Mouse (Mus musculus): ENCODE measurements at regions not wholly inside any gene's neighbourhood (a gene's known extent, or its start where the extent isn't known, plus 50 kb on each side); places are given as distances from the start of the nearest gene placed in this dataset.

DNA sequence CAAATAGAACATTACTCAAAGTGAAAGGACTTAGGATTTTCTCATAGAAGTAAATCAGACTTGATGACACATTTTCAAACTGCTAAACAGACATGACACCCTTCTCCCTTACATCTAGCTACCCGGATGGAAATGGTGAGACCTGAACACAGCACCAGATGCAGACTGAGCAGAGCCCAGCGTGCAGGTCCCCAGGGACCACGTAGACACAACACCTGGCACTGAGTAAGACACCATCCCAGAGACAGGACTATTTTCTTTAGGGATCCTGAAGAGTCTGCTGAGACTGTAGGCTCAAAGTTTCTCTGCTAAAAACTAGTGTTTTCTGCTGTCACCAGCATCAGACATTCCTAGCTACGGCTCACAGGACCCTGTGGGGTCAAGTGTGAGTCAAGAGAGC is 207.2 kb upstream of the Unc93a2 start:
- no peak overlapping the region for H3K4me2 ChIP-seq (ENCODE audit: low read depth, severe bottlenecking)

DNA sequence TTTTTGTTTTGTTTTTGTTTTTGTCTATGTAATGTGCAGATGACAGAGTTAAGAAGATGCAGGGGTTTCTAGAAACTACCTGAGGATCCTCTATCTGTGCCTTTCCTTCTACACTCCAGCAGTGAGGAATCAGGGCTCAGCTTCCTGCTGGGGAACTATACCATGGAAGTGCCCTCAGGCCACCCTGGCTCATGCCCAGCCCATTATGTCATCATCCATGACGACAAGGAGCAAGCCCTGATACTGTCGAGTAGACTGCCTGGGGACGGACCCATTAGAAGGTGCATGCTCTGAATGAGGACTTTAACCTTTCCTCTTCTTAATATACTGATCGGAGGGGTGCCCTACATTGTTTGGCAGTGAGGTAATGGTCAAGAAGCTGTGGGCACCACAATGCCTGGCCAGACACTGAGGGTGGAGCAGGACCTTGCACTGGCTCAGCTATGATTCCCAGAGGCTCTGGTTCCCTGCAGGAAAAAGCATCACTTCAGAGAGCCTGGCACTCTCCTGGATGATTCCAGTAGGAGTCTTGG is 197.7 kb upstream of the Unc93a2 start:
- Histone ChIP-seq H3K27me3 (ENCODE audit: control insufficient read depth, insufficient read depth, low read length) (no peaks in the 10 kb centered on the region), H3K36me3 (ENCODE audit: control insufficient read depth, insufficient read depth, low read length) (no peaks in the 10 kb centered on the region), H3K27ac (replicated peaks; ENCODE audit: low read depth, low read length) (no peak overlapping the region), H3K9ac (ENCODE audit: low read length) (no peak overlapping the region), H3K4me1 (ENCODE audit: control insufficient read depth, insufficient read depth, low read length) (no peaks in the 10 kb centered on the region), H3K9me3 (ENCODE audit: control insufficient read depth, low read length) (no peaks in the 10 kb centered on the region), H3K4me2 (ENCODE audit: low read depth, severe bottlenecking) (no peak overlapping the region), H3K4me3 (ENCODE audit: low read depth, low read length) (no peak overlapping the region)
- 84% methylated on average over 4 of the region's 4 CpGs for WGBS
- ATAC-seq (ENCODE audit: insufficient number of reproducible peaks, low FRiP score, low TSS enrichment, low read depth) (no peak), DNase-seq (ENCODE audit: low spot score) (no peak)

More for the DNA sequence above, 207.2 kb upstream of the Unc93a2 start:
- WGBS: 83% methylated on average over 4 of the region's 4 CpGs
- DNase-seq (ENCODE audit: low spot score): no peak
- ATAC-seq (ENCODE audit: insufficient number of reproducible peaks, low FRiP score, low TSS enrichment, low read depth): no peak
- H3K4me3 ChIP-seq (ENCODE audit: low read depth, low read length): no peak overlapping the region
- H3K36me3 ChIP-seq (ENCODE audit: control insufficient read depth, insufficient read depth, low read length): no peaks in the 10 kb centered on the region
- H3K9me3 ChIP-seq (ENCODE audit: control insufficient read depth, low read length): no peaks in the 10 kb centered on the region
- no peaks in the 10 kb centered on the region for H3K4me1 ChIP-seq (ENCODE audit: control insufficient read depth, insufficient read depth, low read length)
- H3K27ac ChIP-seq (replicated peaks; ENCODE audit: low read depth, low read length): no peak overlapping the region
- H3K9ac ChIP-seq (ENCODE audit: low read length): no peak overlapping the region
- no peaks in the 10 kb centered on the region for H3K27me3 ChIP-seq (ENCODE audit: control insufficient read depth, insufficient read depth, low read length)

DNA sequence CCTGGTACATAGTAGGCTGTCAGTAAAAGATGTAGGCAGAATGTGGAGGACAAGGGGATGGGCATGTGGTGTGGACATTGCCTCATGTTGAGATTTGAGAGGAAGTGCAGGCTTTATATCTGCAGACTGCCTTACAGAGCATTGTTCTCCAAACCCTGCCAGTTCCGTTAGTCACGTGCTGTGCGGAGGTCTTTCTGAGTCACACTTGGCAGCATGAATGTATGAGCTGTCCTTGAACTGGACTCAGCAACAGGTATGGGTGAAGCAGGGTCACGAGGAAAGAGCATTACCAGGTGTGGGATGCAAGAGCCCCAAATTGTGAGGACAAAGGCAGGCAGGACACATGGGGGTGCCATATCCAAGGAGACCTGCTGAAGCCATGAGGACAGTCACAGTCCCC is 193.8 kb upstream of the Unc93a2 start:
- whole genome bisulfite sequencing: 93% methylated on average over 4 of the region's 4 CpGs
- no peak overlapping the region for H3K27ac ChIP-seq (replicated peaks; ENCODE audit: low read depth, low read length)
- no peak for ATAC-seq (ENCODE audit: insufficient number of reproducible peaks, low FRiP score, low TSS enrichment, low read depth)

DNA sequence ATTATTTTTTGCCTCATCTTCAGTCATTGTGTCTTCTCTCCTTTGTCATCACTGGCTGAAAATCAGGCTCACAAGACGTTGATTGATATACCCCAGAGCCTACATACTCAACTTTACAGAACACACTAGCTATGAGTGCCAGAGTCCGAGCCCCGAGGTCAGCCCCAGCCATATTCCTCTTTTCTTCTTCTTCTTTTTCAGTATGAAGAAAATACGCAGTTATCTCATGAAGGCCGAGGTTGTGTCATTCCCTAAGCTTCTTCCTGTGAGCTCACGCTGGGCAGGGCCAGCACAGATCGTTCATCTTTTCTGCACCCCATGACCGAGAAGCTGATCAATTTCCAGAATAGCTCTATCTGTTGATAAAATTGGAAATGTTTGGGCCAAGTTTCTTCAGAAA is 192.7 kb upstream of the Unc93a2 start:
- Histone ChIP-seq H3K9ac (ENCODE audit: low read length) (no peak overlapping the region), H3K36me3 (ENCODE audit: control insufficient read depth, insufficient read depth, low read length) (no peaks in the 10 kb centered on the region), H3K27ac (replicated peaks; ENCODE audit: low read depth, low read length) (no peak overlapping the region), H3K9me3 (ENCODE audit: control insufficient read depth, low read length) (no peaks in the 10 kb centered on the region), H3K4me1 (ENCODE audit: control insufficient read depth, insufficient read depth, low read length) (no peaks in the 10 kb centered on the region), H3K27me3 (ENCODE audit: control insufficient read depth, insufficient read depth, low read length) (no peaks in the 10 kb centered on the region), H3K4me3 (ENCODE audit: low read depth, low read length) (no peak overlapping the region), H3K4me2 (ENCODE audit: low read depth, severe bottlenecking) (no peak overlapping the region)
- DNase-seq (ENCODE audit: low spot score) (no peak), ATAC-seq (ENCODE audit: insufficient number of reproducible peaks, low FRiP score, low TSS enrichment, low read depth) (no peak)
- 90% methylated on average over 8 of the region's 8 CpGs for WGBS

More for the DNA sequence above, 193.8 kb upstream of the Unc93a2 start:
- Histone ChIP-seq H3K9ac (ENCODE audit: low read length) (no peak overlapping the region), H3K4me2 (ENCODE audit: low read depth, severe bottlenecking) (no peak overlapping the region), H3K9me3 (ENCODE audit: control insufficient read depth, low read length) (no peaks in the 10 kb centered on the region), H3K27me3 (ENCODE audit: control insufficient read depth, insufficient read depth, low read length) (no peaks in the 10 kb centered on the region), H3K36me3 (ENCODE audit: control insufficient read depth, insufficient read depth, low read length) (no peaks in the 10 kb centered on the region), H3K4me3 (ENCODE audit: low read depth, low read length) (no peak overlapping the region), H3K4me1 (ENCODE audit: control insufficient read depth, insufficient read depth, low read length) (no peaks in the 10 kb centered on the region)
- DNase-seq (ENCODE audit: low spot score): no peak

DNA sequence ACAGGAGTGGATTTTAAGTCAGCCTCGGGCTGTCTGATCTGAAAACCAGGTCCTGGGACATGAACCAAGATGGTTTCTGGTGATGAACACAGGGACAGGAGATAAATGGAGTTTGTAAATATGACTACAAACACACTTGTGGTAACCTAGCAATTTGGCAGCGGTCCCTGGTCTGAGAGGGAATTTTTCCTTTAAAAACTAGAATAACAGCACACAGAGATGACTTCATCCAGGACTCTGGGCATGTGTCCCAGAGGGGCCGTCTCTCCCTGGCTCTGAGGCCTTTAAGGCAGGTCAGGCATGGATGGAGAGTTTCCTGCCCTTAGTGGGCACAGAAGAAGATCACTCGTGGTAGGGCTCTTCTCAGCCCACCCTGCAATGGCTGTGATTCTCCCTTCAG is 192.0 kb upstream of the Unc93a2 start:
- DNase-seq (ENCODE audit: low spot score) (no peak), ATAC-seq (ENCODE audit: insufficient number of reproducible peaks, low FRiP score, low TSS enrichment, low read depth) (no peak)
- H3K36me3 ChIP-seq (ENCODE audit: control insufficient read depth, insufficient read depth, low read length): no peaks in the 10 kb centered on the region
- no peak overlapping the region for H3K9ac ChIP-seq (ENCODE audit: low read length)
- H3K27ac ChIP-seq (replicated peaks; ENCODE audit: low read depth, low read length): no peak overlapping the region
- no peak overlapping the region for H3K4me3 ChIP-seq (ENCODE audit: low read depth, low read length)
- no peaks in the 10 kb centered on the region for H3K4me1 ChIP-seq (ENCODE audit: control insufficient read depth, insufficient read depth, low read length)
- 81% methylated on average over 4 of the region's 4 CpGs for WGBS
- H3K9me3 ChIP-seq (ENCODE audit: control insufficient read depth, low read length): no peaks in the 10 kb centered on the region
- H3K4me2 ChIP-seq (ENCODE audit: low read depth, severe bottlenecking): no peak overlapping the region
- H3K27me3 ChIP-seq (ENCODE audit: control insufficient read depth, insufficient read depth, low read length): no peaks in the 10 kb centered on the region

DNA sequence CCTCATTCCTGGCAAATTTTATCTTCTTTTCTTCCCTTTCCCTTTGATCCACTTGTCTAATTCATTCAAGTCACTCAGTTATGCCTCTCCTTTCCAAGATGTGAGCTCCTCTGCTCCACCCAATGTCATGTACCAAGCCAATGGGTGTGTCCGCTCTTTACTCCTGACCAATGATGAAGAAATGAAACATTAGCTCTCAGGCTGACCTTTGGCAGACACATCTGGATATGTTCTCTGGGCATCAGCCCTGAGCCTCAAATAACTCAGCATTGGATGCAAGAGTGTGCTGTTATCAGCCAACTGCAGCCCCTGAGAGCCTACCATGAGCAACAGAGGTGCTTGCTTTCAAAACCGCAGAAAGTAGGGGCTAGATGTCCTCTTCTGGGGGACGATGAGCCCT is 186.2 kb upstream of the Unc93a2 start:
- ATAC-seq (ENCODE audit: insufficient number of reproducible peaks, low FRiP score, low TSS enrichment, low read depth) (no peak), DNase-seq (ENCODE audit: low spot score) (no peak)
- no peak overlapping the region for H3K27ac ChIP-seq (replicated peaks; ENCODE audit: low read depth, low read length)
- H3K4me1 ChIP-seq (ENCODE audit: control insufficient read depth, insufficient read depth, low read length): no peaks in the 10 kb centered on the region
- no peaks in the 10 kb centered on the region for H3K36me3 ChIP-seq (ENCODE audit: control insufficient read depth, insufficient read depth, low read length)
- H3K4me2 ChIP-seq (ENCODE audit: low read depth, severe bottlenecking): no peak overlapping the region
- no peaks in the 10 kb centered on the region for H3K9me3 ChIP-seq (ENCODE audit: control insufficient read depth, low read length)
- H3K27me3 ChIP-seq (ENCODE audit: control insufficient read depth, insufficient read depth, low read length): no peaks in the 10 kb centered on the region
- no peak overlapping the region for H3K4me3 ChIP-seq (ENCODE audit: low read depth, low read length)
- WGBS: 93% methylated on average over 3 of the region's 3 CpGs
- H3K9ac ChIP-seq (ENCODE audit: low read length): no peak overlapping the region

DNA sequence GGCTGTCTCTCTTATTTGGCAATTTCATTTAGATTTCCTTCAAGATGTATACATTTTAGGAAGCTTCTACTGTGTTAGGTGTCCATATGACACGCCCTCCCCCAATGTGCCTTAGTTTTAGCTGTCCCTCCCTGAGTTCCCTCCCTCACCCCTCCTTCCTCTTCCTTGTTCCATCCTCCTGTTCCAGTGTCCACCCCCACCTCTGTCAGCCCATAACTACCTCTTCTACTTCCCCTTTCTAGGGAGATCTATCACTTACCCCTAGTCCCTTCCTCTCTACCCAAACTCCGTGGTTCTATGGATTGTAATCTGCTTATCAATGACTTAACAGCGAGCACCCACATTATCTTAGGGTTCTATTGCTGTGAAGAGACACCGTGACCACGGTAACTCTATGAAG is 183.2 kb upstream of the Unc93a2 start:
- H3K27me3 ChIP-seq (ENCODE audit: control insufficient read depth, insufficient read depth, low read length): no peaks in the 10 kb centered on the region
- H3K36me3 ChIP-seq (ENCODE audit: control insufficient read depth, insufficient read depth, low read length): no peaks in the 10 kb centered on the region
- H3K4me2 ChIP-seq (ENCODE audit: low read depth, severe bottlenecking): no peak overlapping the region
- H3K9me3 ChIP-seq (ENCODE audit: control insufficient read depth, low read length): no peaks in the 10 kb centered on the region
- H3K4me3 ChIP-seq (ENCODE audit: low read depth, low read length): no peak overlapping the region
- ATAC-seq (ENCODE audit: insufficient number of reproducible peaks, low FRiP score, low TSS enrichment, low read depth): no peak
- 94% methylated on average over 5 of the region's 5 CpGs for WGBS
- no peak overlapping the region for H3K27ac ChIP-seq (replicated peaks; ENCODE audit: low read depth, low read length)
- no peaks in the 10 kb centered on the region for H3K4me1 ChIP-seq (ENCODE audit: control insufficient read depth, insufficient read depth, low read length)
- DNase-seq (ENCODE audit: low spot score): no peak
- no peak overlapping the region for H3K9ac ChIP-seq (ENCODE audit: low read length)

DNA sequence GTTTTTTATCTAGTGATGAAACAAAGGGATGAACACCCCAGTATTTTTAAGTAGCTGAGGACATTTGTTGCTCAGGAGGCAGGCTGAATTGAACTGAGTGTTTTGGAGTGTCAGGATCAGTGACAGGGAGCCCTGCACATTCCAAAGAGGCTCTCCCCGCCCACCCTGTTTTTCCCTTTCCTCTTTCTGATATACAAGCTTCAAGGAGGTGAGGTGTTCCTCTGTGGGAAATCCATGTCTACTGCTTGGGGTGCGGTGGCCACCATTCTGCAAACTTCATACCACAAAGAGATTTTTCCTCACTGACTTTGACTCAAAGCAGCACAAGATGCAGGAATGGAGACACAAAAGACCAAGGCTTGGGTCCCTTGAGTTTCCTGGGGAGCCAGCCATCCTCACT is 180.5 kb upstream of the Unc93a2 start:
- no peak overlapping the region for H3K9ac ChIP-seq (ENCODE audit: low read length)
- no peaks in the 10 kb centered on the region for H3K36me3 ChIP-seq (ENCODE audit: control insufficient read depth, insufficient read depth, low read length)
- H3K4me2 ChIP-seq (ENCODE audit: low read depth, severe bottlenecking): no peak overlapping the region
- no peak overlapping the region for H3K27ac ChIP-seq (replicated peaks; ENCODE audit: low read depth, low read length)
- H3K9me3 ChIP-seq (ENCODE audit: control insufficient read depth, low read length): no peaks in the 10 kb centered on the region
- H3K4me1 ChIP-seq (ENCODE audit: control insufficient read depth, insufficient read depth, low read length): no peaks in the 10 kb centered on the region
- H3K4me3 ChIP-seq (ENCODE audit: low read depth, low read length): no peak overlapping the region
- DNase-seq (ENCODE audit: low spot score) (no peak), ATAC-seq (ENCODE audit: insufficient number of reproducible peaks, low FRiP score, low TSS enrichment, low read depth) (no peak)
- H3K27me3 ChIP-seq (ENCODE audit: control insufficient read depth, insufficient read depth, low read length): no peaks in the 10 kb centered on the region
- 73% methylated on average over 2 of the region's 2 CpGs for WGBS

DNA sequence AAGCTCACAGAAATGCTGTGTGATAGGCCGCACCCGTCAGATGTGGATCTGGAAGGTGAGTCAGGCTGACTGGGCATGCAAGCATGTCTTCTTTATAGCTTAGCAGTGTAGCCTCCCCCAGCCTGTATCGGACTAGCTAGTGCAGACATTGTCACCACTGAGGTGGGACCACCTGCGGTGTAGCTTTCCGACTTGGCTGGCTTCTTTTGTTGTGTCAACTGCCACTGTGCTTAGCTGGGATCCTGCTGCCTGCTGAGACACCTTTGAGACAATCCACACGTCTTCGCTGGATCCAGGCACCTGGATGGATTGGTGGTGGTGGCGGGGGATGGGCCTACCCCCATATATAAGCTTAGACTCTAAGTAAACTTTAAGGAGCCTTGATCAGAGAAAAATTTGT is 177.7 kb upstream of the Unc93a2 start:
- Histone ChIP-seq H3K9ac (ENCODE audit: low read length) (no peak overlapping the region), H3K4me1 (ENCODE audit: control insufficient read depth, insufficient read depth, low read length) (no peaks in the 10 kb centered on the region), H3K4me2 (ENCODE audit: low read depth, severe bottlenecking) (no peak overlapping the region), H3K4me3 (ENCODE audit: low read depth, low read length) (no peak overlapping the region), H3K27ac (replicated peaks; ENCODE audit: low read depth, low read length) (no peak overlapping the region), H3K9me3 (ENCODE audit: control insufficient read depth, low read length) (no peaks in the 10 kb centered on the region), H3K27me3 (ENCODE audit: control insufficient read depth, insufficient read depth, low read length) (no peaks in the 10 kb centered on the region), H3K36me3 (ENCODE audit: control insufficient read depth, insufficient read depth, low read length) (no peaks in the 10 kb centered on the region)
- ATAC-seq (ENCODE audit: insufficient number of reproducible peaks, low FRiP score, low TSS enrichment, low read depth) (no peak), DNase-seq (ENCODE audit: low spot score) (no peak)
- WGBS: 35% methylated on average over 8 of the region's 8 CpGs
